Mouse (Mus musculus): Measurements from ENCODE around the gene Plekhg1. TPM values are rescaled to one million over a fixed set of nuclear protein-coding genes. Genes with fewer than 3 reads are reported as not detected.
A peak's percentile ranks its signal among the peaks of the same experiment; 100 is the strongest.

Gene Plekhg1
- polyA plus RNA-seq (2015; fragmentation: Nextera tagmentation; extraction: Ambion mirVana) = 15.1 and 19.3 TPM in 2 replicates

DNA sequence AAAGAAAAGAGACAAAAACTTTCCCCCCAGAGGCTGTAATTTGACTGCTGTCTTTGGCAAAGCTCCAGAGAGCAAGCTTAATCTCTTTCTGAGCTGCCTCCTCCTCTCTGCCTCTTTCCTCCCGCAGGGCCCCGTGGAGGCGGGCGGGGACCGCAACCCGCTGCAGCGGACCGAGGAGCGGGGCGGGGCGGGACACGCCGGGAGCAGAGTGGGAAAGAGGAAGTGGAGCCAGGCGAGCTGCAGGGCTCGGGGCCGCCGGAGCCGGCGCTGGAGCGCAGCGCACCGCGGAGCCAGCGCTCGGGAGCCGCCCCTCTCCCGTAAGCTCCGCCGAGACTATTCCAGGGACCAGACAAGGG lies at the start of gene Plekhg1:
TSS of gene Plekhg1 (plus strand) at position 217 of the 356 bp plus-strand sequence.
- no peaks in the 10 kb centered on the region for H3K9me3 ChIP-seq
- H3K27me3 ChIP-seq = no peaks in the 10 kb centered on the region
- ATAC-seq (ENCODE audit: insufficient number of reproducible peaks, low FRiP score, low TSS enrichment, low read depth) = peak; percentile 83
- H3K4me1 ChIP-seq = peaks cover 21% of the 10 kb centered on the region; the same call in 1 of the 2 replicates
- peak within 1 kb of the TSS; percentile 87 for H3K4me2 ChIP-seq
- WGBS = 0% methylated on average over 25 of the region's 29 CpGs
- peak within 1 kb of the TSS; percentile 60 for H3K9ac ChIP-seq
- peak within 1 kb of the TSS; percentile 70 for H3K4me3 ChIP-seq
- H3K27ac ChIP-seq = peak within 1 kb of the TSS; percentile 93
- H3K36me3 ChIP-seq = no peaks in the 10 kb centered on the region

DNA sequence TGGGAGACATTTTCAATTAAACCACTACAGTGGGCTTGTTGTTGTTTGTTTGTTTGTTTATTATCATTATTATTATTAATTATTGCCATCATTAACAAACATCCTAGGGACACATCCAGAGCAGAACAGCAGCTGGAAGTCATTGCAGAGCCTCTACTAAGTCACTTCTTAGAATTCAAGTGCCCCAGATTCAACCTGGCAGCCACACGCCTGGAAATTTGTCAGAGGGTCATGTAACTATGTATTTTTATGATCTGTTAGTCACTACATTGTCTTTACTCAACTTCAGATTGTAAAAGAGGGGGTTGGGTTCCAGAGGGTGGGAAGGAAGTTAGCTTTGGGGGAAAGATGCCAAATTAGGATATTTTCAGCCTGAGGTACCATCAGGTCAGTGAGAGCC lies 47.4 kb upstream of the Plekhg1 start:
- Histone ChIP-seq H3K27me3 (no peaks in the 10 kb centered on the region), H3K4me1 (peaks cover 34% of the 10 kb centered on the region), H3K4me3 (no peak overlapping the region), H3K36me3 (no peaks in the 10 kb centered on the region), H3K4me2 (no peak overlapping the region), H3K27ac (no peak overlapping the region), H3K9me3 (no peaks in the 10 kb centered on the region), H3K9ac (no peak overlapping the region)
- no peak for ATAC-seq (ENCODE audit: insufficient number of reproducible peaks, low FRiP score, low TSS enrichment, low read depth)
- WGBS = 40% methylated on average over 1 of the region's 1 CpGs

DNA sequence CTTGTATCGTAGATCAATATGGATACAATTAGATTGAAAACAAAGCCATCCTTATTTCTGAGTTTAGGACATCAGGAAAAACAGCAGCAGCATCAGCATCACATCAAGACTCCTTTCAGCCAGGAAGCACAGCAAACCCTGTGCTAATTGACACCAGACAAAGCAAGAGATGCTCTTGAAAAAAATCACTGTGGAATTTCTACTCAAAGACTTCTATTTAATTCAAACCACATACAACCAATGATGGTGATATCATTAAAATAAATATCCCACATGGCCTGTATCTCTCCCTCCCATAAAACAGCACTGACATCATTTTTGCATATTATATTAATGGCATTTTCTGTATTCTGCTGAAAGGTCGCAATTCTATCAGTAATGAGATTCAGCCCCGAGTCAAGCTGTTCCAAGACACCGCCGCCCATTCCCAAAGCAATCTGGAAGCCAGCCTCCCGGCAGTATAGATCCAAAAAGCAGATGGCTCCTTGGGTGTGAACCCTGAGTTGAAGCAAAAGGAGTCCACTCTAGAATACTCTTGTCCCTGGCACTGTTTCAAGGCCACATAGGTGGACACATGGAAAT lies 46.4 kb upstream of the Plekhg1 start:
- H3K9me3 ChIP-seq = no peaks in the 10 kb centered on the region
- H3K9ac ChIP-seq = no peak overlapping the region
- H3K4me1 ChIP-seq = peaks cover 34% of the 10 kb centered on the region
- 43% methylated on average over 6 of the region's 6 CpGs for WGBS
- H3K4me2 ChIP-seq = no peak overlapping the region
- no peaks in the 10 kb centered on the region for H3K27me3 ChIP-seq
- ATAC-seq (ENCODE audit: insufficient number of reproducible peaks, low FRiP score, low TSS enrichment, low read depth) = peak; percentile 54; the same call in 1 of the 2 replicates
- 0 out of 2 replicates have a peak overlapping the region, but pooled peaks have one; percentile 22 for H3K27ac ChIP-seq
- H3K4me3 ChIP-seq = no peak overlapping the region
- H3K36me3 ChIP-seq = no peaks in the 10 kb centered on the region

DNA sequence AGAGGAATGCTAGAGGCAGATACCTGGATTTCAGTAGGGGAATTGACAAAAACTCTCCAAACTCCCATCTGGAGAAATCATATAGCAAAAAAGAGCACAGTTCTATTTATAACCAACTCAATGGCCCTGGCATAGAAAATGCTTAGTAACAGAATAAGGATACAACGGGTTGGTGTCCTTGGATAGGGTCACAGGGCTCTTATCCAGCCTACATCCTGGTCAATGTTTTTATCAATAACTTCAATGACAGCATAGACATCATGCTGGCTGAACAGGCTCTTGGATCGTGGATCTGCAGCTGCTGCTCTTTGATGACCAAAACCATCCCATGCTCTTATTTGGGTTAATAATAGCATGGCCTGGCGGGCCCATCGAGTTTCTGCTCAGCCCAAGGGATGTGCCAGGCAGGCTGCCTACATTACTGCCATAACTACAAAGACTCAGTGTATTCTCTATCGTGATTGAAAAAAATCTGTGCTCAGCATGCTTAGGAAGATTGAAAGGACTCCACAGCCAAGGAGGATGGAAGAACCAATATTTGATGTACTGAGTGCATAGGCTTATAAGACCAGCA lies 44.7 kb upstream of the Plekhg1 start:
- no peak for ATAC-seq (ENCODE audit: insufficient number of reproducible peaks, low FRiP score, low TSS enrichment, low read depth)
- Histone ChIP-seq H3K36me3 (no peaks in the 10 kb centered on the region), H3K4me1 (peaks cover 35% of the 10 kb centered on the region), H3K4me2 (no peak overlapping the region), H3K4me3 (no peak overlapping the region), H3K9me3 (no peaks in the 10 kb centered on the region), H3K27ac (no peak overlapping the region), H3K27me3 (no peaks in the 10 kb centered on the region), H3K9ac (no peak overlapping the region)
- 78% methylated on average over 5 of the region's 5 CpGs for WGBS

DNA sequence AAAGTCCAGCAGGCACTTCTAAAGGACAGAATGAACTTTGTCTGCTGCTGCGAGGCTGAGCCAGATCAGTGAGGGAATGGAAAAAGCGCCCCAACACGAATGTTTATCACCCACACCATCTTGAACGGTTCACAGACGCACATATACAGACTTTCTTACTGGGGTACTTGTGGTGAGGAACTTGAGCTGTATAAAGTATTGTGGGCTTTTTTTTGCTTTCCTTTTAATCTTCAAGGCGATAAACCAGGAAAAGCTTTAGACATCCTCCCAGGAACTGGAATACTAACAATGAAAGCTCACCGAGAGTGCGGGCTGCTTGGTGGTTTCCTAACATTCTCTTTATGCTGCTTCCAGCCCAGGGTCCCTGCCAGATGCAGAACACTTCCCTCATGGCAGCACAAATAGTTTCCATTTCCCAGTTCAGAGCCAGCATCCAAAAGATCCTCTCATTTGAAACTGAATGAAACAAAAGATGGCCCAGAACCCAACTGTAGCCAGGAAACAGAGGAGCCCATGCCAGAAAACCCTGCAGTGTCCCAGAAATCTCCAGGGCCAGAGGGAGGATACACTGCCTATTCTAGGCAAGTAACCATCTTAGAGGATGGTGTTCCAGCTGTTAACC lies 43.3 kb upstream of the Plekhg1 start:
- Histone ChIP-seq H3K4me3 (no peak overlapping the region), H3K4me2 (peak overlapping the region; percentile 17; the same call in 1 of the 2 replicates), H3K4me1 (peaks cover 44% of the 10 kb centered on the region), H3K9ac (no peak overlapping the region), H3K9me3 (no peaks in the 10 kb centered on the region), H3K27ac (peak overlapping the region; percentile 80), H3K27me3 (no peaks in the 10 kb centered on the region), H3K36me3 (no peaks in the 10 kb centered on the region)
- peak; percentile 64; the same call in 1 of the 2 replicates for ATAC-seq (ENCODE audit: insufficient number of reproducible peaks, low FRiP score, low TSS enrichment, low read depth)
- 23% methylated on average over 8 of the region's 8 CpGs for WGBS

DNA sequence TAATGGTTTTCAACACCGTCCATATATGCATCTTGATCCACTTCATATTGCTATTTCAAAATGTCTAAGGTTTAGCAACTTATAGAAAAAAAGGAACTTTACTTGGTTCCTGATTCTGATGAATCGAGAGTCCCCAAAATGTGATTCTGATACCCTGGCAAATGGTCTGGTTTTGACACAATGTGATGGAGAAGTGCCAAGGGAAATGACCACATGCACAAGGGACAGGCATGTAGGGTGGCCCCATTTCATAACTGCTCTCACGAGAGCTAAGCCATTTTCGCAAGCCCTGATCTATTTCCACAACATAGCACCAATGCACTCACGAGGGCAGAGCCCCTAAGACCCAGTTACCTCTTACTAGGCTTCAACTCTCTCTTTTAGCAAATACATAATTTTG lies 42.7 kb upstream of the Plekhg1 start:
- H3K36me3 ChIP-seq = no peaks in the 10 kb centered on the region
- WGBS = 63% methylated on average over 5 of the region's 5 CpGs
- no peak for ATAC-seq (ENCODE audit: insufficient number of reproducible peaks, low FRiP score, low TSS enrichment, low read depth)
- H3K27me3 ChIP-seq = no peaks in the 10 kb centered on the region
- peaks cover 48% of the 10 kb centered on the region for H3K4me1 ChIP-seq
- H3K9ac ChIP-seq = no peak overlapping the region
- H3K27ac ChIP-seq = peak overlapping the region; percentile 80
- H3K9me3 ChIP-seq = no peaks in the 10 kb centered on the region
- H3K4me2 ChIP-seq = no peak overlapping the region
- H3K4me3 ChIP-seq = no peak overlapping the region

DNA sequence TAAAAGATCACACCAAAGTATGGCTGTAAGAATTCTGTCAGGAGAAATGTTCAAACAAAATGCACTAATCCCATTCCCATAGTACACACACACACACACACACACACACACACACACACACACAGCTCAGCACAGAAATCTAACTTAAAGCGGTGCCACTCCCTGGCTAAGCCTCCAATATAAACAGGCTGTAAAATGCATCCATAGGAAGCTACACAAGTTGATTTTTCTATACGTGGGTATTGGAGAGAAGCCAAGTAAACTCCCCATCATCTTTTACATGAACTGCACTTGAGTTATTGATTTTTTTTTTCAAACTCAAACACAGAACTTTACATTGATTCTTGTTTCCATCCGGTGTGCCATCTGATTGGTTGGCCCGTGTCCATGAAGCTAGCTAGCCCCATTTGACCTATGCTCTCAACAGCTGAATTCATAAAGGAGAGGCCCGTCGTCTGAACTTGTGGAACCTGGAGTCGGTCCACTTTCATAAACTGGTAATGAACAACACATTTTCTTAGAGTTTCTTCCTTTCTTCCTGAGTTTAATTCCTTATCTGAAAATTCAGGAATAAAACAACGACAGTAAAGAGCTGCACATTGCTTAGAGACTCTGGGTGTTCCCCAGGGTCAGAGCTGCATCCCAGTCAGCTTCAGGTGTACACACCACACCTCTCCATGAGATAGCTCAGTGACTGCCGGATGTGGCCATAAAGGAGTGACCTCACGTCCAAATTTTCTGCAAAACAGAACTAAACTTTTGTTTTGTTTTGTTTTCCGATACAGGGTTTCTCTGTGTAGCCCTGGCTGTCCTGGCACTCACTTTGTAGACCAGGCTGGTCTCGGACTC lies 39.7 kb upstream of the Plekhg1 start:
- Histone ChIP-seq H3K4me1 (peaks cover 32% of the 10 kb centered on the region), H3K36me3 (no peaks in the 10 kb centered on the region), H3K4me2 (no peak overlapping the region), H3K9ac (no peak overlapping the region), H3K27me3 (no peaks in the 10 kb centered on the region), H3K4me3 (no peak overlapping the region), H3K9me3 (no peaks in the 10 kb centered on the region), H3K27ac (peak overlapping the region; percentile 38)
- no peak for ATAC-seq (ENCODE audit: insufficient number of reproducible peaks, low FRiP score, low TSS enrichment, low read depth)
- 35% methylated on average over 12 of the region's 12 CpGs for WGBS

DNA sequence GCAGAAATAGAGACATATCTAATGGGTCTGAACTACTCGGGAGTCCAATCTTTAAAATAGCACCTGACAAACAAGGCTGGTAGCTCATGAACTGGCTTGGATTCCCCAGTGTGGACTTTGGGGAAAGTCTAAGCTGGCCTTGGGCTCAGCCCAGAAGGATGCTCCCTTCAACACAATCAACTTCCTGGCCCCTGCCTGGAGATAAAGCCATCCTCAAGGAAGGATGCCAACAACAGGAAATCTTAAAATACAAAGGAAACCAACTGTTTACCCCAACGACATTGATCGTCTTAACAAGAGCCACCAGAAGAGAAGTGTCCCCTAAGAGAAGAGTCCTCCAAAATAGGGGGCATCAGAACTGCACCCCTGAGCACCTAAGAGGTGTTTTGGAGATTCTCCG lies 38.3 kb upstream of the Plekhg1 start:
- no peak overlapping the region for H3K9ac ChIP-seq
- 71% methylated on average over 4 of the region's 4 CpGs for WGBS

DNA sequence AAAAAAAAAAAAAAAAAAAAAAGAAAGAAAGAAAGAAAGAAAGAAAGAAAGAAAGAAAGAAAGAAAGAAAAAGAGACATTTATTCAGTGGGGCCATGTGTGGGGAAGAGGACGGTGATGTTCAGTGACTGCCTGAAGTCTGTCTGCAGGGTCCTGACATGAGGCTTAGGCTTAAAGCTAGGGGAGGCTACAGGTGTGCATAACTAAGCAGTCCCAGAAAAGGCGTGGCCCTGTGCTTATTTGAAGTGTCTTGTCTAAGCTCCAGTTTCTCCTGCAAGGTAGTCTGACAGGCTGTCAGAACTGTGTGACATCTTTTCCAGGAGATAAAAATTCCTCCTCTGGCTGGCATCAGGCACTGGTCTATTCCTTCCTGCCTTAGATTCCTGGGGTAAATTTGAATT lies 37.6 kb upstream of the Plekhg1 start:
- H3K36me3 ChIP-seq = no peaks in the 10 kb centered on the region
- H3K27ac ChIP-seq = no peak overlapping the region
- peaks cover 14% of the 10 kb centered on the region; the same call in 1 of the 2 replicates for H3K4me1 ChIP-seq
- no peak overlapping the region for H3K4me3 ChIP-seq
- WGBS = 60% methylated on average over 2 of the region's 2 CpGs
- H3K9me3 ChIP-seq = no peaks in the 10 kb centered on the region
- H3K4me2 ChIP-seq = no peak overlapping the region
- no peak for ATAC-seq (ENCODE audit: insufficient number of reproducible peaks, low FRiP score, low TSS enrichment, low read depth)
- H3K27me3 ChIP-seq = no peaks in the 10 kb centered on the region
- H3K9ac ChIP-seq = no peak overlapping the region

More for the DNA sequence above, 38.3 kb upstream of the Plekhg1 start:
- no peak overlapping the region for H3K4me3 ChIP-seq
- peaks cover 19% of the 10 kb centered on the region; the same call in 1 of the 2 replicates for H3K4me1 ChIP-seq
- H3K27me3 ChIP-seq = no peaks in the 10 kb centered on the region
- no peaks in the 10 kb centered on the region for H3K36me3 ChIP-seq
- no peaks in the 10 kb centered on the region for H3K9me3 ChIP-seq
- no peak for ATAC-seq (ENCODE audit: insufficient number of reproducible peaks, low FRiP score, low TSS enrichment, low read depth)
- no peak overlapping the region for H3K27ac ChIP-seq
- no peak overlapping the region for H3K4me2 ChIP-seq

DNA sequence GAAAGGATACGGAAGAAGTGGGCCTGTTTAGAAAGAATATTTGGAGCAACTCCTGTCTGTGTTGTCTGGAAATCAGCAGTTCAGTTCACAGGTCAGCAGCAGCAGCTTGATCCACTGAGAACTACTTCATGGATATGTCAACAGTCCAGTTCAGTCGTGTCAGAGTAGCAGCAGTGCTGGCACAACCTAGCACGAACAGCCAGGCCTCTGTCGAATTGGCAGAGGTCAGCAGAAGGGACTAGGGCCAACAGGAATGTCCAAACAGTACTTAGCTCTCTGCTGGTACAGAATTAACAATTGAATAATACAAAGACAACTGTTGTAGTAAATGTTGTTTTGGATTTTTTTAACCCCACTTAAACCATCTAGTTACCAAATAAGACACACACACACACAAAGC lies 33.9 kb upstream of the Plekhg1 start:
- ATAC-seq (ENCODE audit: insufficient number of reproducible peaks, low FRiP score, low TSS enrichment, low read depth) = no peak
- H3K9me3 ChIP-seq = no peaks in the 10 kb centered on the region
- H3K4me3 ChIP-seq = no peak overlapping the region
- no peaks in the 10 kb centered on the region for H3K36me3 ChIP-seq
- no peak overlapping the region for H3K27ac ChIP-seq
- 0 out of 2 replicates have a peak, but pooled peaks cover 8% of the 10 kb centered on the region for H3K4me1 ChIP-seq
- no peak overlapping the region for H3K9ac ChIP-seq
- WGBS = 80% methylated on average over 4 of the region's 4 CpGs
- no peaks in the 10 kb centered on the region for H3K27me3 ChIP-seq
- no peak overlapping the region for H3K4me2 ChIP-seq

DNA sequence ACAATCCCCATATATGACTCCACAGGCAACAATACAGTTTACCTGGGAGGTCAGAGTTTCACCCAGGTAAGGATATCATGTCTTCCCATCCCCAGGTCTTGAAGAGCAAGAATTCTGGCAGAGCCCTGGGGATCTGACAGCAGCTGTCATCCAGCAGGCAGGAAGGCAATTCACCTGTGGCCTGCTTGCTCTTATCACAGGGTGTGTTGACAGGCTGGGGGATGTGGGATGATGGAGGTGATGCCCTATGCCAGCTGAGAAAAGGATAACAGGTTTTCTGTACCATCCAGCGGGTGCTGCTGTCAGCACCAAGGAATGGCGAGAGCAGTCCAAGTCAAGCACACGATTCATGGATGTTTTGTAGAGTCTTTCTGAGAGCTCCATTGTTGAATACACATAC lies 30.1 kb upstream of the Plekhg1 start:
- Histone ChIP-seq H3K4me1 (no peaks in the 10 kb centered on the region), H3K36me3 (no peaks in the 10 kb centered on the region), H3K9ac (no peak overlapping the region), H3K4me3 (no peak overlapping the region), H3K27ac (no peak overlapping the region), H3K9me3 (no peaks in the 10 kb centered on the region), H3K27me3 (no peaks in the 10 kb centered on the region), H3K4me2 (no peak overlapping the region)
- ATAC-seq (ENCODE audit: insufficient number of reproducible peaks, low FRiP score, low TSS enrichment, low read depth) = no peak
- 83% methylated on average over 3 of the region's 3 CpGs for WGBS

Data from limb, embryonic 15.5 days (tissue).